Mouse (Mus musculus) cerebellum, postnatal 14 days (tissue): ENCODE results near the gene Zbtb7a.
A peak's percentile ranks its signal among the peaks of the same experiment; 100 is the strongest.
"Not testable (repeated sequence)": the region's sequence is repeated elsewhere in the genome, so short reads cannot be mapped to it uniquely, and the experiment has no call there.

Source experiments
- DNase-seq, 2 experiments: peaks; one replicate each; pipeline ENCODE4 v3.0.0; 2021; ENCODE audit warnings: mixed read lengths in 2 of 2

Zbtb7a gene

DNA sequence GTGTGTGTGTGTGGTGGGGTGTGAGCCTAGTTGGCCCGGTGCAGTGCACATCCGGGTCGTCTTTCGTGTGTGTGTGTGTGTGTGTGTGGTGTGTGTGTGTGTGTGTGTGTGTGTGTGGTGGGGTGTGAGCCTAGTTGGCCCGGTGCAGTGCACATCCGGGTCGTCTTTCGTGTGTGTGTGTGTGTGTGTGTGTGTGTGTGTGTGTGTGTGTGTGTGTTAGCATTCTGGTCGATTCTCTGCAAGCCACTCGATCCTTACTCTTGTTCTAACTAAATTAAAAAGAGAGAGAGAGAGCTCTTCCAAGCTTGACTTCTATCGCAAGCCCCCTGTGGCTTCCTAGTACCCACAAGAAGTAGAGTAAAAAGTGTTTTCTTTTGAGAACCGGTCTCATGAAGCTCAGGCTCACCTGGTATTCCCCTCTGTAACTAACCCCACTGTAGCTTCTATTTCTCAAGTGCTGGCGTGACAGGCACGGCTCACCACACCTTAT is 34.4 kb downstream of the Zbtb7a start:
- DNase-seq: peak in 1 of 2 experiments; percentile 70

DNA sequence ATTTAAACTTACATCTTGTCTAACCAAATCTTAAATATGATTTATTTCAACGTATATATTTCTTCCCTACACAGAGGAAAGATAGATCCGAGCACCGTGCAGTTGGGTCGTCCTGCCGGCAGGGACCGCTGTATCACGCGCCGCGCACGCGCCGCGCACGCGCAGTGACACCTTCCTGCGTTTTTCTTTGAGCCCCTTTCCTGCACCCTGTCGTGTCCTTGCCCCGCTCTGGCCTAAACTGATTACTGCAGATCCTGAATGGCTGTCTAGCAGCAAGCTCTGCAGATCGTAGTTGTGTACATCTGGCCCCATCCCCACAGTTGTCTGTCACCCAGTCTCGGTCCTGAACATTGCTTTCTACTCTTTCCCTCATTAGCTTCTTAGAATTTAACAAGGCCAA is 38.1 kb downstream of the Zbtb7a start:
- peak; percentile 89 to 90 for DNase-seq

DNA sequence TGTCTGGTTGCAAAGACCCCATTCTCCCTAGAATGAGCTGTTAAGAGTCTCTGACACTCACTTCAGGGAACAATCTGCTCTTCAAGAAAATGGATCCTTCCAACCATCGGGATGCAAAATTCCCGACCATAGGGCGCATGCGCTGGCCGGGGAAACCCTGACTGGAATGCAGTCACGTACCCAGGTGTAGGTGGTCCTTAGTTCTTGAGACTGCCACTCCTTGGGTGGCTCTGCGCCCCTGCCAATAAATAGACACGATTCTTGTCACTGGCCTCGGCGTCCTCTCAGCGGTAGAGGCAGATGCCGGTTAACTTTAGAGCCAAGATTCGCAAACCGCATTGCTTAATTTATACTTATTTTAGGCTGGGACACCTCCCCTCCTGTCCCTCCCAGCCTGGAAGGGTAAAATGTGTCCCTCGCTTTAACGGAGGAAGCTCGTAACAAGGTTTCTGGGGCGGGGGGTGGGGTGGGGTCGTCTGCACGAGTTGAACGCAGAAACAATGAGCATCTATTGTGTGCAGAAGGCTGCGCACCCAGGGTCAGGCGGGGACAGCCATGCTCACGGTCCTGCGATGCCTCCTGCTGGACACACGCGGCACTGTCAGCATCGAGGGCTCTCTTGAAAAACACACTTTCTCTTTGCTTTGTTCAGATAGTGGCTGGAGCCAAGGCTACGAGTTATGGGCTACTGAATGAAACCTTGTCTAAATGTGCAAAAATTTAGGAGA is 39.8 kb downstream of the Zbtb7a start:
- DNase-seq: peak; percentile 96 to 97

DNA sequence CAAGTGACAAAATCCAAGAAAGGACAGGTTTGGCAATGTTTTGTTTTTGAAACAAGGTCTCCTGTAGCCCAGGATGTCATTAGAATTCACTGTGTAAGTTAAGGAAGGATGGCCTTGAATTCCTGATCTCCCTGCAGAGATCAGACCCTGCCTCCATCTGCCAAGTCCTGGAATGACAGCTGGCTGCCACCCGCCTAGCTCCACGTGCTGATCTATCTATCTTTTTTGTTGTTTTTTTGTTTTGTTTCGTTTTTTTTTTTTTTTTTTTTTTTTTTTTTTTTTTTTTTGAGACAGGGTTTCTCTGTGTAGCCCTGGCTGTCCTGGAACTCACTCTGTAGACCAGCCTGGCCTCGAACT is 40.3 kb downstream of the Zbtb7a start:
- peak in 1 of 2 experiments; percentile 66 for DNase-seq

DNA sequence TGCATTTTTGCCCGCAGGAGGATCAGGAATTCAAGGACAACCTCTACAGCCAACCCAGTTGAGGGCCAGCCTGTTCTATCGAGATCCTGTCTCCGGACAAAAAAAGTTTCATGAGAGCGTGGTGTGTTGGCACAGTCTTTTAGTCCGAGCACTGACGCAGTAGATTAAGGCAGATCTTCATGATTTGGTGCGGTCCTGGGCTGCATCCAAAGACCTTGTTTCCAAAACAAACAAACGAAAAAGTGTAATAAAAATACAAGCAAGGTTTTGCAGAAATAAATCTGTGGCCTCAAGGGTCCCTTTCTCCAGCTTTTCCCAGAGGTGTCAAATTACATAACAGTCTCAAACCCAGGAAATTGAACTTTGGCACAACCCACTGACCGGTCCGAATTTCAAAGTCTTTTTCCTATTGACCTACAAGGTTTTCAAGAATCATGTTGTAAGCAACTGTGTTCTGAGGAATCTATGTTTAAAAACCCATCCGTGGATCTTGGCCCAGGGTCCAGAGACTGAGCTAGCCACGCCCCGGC is 41.0 kb downstream of the Zbtb7a start:
- DNase-seq: no peak

DNA sequence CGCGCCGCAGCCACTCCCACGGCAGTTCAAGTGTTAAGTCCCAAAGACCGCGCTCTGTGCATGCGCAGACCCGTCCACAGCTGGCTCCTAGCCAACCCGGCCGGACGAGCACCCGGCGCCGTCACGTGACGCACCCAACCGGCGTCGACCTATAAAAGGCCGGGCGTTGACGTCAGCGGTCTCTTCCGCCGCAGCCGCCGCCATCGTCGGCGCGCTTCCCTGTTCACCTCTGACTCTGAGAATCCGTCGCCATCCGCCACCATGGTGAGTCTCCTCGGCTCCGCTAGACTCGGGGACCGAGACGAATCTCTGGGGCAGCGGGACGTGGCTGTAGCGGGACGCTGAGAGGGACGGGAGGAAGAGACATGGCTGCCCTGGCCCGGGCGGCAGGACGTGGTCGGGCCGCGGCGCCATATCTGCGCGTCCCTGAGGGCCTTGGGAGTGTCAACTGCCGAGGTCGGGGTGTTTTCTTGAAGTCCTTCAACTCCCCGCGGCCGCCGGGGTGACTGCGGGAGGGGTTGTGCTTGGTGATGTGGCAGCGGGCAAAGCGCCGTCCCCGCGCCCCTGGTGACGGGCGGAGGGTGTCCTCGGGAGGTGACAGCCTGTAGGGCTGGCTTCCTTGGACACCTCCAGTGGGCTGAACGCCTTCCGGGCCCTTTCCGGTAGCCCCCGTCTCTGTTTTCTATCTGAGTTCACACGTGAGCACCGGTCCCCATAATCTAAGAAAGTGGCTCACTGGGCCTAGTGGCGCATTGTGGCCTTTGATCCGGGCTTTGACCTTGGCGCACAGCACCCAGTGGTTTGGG is 41.6 kb downstream of the Zbtb7a start, which contains the start of gene Eef2:
Gene Eef2 (plus strand): TSS at position 166 of the 806 bp plus-strand sequence.
- DNase-seq: peak; percentile 100

DNA sequence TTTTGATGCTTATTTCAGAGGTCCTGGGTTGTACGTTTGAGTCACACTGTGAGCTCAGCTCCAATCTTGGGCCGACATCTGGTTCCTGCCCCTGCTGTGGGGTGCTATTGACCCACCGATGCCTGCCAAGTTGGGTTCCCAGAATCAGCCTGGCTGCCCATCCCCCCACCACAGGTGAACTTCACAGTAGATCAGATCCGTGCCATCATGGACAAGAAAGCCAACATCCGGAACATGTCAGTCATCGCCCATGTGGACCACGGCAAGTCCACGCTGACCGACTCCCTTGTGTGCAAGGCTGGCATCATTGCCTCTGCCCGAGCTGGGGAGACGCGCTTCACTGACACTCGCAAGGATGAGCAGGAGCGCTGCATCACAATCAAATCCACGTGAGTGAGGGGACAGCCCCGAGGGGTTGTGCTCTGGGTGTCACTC is 42.5 kb downstream of the Zbtb7a start:
- DNase-seq: peak; percentile 62 to 76

DNA sequence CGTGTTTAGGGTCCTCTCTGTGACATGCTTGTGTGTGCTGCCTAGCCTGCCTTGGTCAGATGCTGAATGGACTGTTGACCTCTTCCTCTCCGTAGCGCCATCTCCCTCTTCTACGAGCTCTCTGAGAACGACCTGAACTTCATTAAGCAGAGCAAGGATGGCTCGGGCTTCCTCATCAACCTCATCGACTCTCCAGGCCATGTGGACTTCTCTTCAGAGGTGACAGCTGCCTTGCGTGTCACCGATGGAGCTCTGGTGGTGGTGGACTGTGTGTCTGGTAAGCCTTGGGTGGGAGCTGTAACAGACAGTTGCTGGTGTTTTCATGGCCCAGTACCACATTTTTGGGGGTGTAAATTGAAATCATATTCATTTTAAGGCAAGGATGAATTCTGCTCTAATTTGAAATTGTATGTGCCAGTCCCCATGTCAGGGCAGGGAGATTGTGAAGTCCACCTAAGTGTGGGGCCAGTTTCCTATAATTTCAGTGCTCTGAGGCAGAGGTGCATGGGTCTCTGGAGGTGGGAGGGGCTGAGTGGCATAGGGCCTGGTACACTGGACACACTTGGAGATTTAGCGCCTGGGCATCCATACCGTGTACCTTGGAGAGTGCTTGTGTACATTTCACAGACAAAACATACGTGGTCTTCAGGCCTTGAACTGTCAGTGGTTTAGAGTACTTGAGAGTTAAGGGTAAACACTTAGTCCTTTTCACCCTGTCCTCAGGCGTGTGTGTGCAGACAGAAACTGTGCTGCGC is 43.1 kb downstream of the Zbtb7a start:
- no peak for DNase-seq

DNA sequence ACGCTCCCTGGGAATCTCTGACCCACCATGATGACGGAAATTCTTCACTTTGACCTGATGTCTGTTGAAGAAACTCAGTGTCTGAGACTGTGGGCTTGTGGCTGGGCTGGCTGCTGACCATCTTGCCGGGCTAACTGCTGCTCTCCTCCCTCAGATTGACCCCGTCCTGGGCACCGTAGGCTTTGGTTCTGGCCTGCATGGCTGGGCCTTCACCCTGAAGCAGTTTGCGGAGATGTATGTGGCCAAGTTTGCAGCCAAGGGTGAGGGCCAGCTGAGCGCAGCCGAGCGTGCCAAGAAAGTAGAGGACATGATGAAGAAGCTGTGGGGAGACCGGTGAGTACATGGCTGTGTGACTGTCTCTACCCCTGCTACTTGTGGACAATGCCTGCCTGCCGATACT is 43.9 kb downstream of the Zbtb7a start:
- DNase-seq: no peak

DNA sequence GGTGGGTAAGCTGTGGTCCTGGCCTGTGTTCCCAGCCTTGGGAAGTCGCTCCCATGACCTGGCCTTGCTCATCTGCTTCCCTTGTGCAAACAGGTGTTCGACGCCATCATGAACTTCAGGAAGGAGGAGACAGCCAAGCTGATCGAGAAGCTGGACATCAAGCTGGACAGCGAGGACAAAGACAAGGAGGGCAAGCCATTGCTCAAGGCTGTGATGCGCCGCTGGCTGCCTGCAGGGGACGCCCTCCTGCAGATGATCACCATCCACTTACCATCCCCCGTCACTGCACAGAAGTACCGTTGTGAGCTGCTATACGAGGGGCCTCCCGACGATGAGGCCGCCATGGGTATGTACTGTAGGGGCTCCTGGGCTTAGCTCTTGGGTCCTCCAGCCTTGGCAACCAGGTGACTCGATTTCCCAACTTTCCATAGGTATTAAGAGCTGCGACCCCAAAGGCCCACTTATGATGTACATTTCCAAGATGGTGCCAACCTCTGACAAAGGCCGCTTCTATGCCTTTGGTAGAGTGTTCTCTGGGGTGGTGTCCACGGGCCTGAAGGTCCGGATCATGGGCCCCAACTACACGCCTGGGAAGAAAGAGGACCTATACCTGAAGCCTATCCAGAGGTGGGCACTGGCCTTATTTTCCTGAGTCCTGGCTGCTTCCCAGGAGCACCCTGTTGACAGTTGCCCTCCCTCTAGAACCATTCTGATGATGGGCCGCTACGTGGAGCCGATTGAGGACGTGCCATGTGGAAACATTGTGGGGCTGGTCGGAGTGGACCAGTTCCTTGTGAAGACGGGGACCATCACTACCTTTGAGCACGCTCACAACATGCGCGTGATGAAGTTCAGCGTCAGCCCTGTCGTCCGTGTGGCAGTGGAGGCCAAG is 44.7 kb downstream of the Zbtb7a start:
- DNase-seq: no peak

DNA sequence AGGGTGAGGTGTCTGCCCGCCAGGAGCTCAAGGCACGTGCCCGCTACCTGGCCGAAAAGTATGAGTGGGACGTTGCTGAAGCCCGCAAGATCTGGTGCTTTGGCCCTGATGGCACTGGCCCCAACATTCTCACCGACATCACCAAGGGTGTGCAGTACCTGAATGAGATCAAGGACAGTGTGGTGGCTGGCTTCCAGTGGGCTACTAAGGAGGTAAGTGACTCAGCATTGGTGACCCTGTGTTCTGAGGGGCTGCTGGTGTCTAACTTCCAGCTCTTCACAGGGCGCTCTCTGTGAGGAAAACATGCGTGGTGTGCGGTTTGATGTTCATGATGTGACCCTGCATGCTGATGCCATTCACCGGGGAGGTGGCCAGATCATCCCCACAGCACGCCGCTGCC is 45.9 kb downstream of the Zbtb7a start:
- DNase-seq: no peak

DNA sequence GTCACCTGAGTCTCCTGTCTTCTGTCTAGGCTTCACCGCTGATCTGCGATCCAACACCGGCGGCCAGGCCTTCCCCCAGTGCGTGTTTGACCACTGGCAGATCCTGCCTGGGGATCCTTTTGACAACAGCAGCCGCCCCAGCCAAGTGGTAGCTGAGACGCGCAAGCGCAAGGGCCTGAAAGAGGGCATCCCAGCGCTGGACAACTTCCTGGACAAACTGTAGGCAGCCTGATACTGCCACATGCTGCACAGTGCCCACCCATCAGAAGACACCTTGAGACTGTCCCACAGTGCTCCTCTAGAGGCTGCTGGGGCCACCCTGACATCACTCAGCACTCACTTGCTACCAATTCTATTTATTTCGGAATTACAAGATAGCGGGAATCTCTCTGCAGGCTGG is 46.8 kb downstream of the Zbtb7a start:
- DNase-seq: not testable (repeated sequence)

DNA sequence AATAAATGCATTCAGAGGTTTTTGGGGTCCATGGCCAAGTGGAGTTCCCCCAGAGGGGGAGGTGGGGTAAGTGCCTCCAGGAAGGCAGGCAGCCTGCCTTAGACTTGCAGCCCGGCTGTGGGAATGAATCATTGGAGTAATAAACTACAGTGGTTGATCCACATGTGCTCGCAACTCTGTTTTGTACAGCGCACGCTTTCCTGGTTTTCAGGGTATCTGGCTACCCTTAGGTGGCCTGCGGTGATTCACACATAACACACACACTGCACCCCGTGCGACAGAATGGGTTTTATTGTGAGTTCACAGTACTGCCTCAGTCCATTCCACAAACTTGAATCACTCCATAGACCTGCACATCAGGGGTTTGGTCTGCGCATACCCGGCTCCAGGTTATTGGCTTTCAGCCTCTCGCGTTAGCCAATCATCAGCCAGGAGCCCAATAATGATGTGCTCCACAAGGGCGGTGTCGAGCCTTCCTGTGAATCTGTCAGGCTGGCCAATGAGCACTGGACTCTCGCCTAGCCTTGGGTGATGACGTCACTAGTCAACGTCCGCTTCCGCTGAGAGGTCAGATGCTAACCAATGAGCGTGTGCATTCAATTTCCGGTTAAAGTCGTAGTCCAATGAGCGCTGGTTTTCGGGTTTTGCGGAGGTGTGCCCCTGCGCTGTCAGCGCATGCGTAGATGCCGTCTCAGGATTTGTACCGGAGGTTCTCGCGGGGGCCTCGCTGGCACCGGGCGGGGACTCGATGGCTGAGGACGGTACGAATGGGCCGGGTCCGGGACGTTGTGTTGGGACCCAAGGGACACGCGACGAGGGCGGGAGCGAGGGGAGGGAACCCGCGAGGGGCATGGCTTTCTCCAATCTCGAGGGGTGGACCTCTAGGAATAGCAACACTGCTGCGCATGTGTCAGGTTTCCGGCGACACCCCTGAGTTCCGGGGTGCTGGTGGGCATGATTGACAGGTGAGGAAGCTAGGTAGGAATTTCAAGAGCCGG is 47.6 kb downstream of the Zbtb7a start, which contains the start of gene Dapk3:
Gene Dapk3 (plus strand): TSS at position 670 of the 998 bp plus-strand sequence.
- DNase-seq: peak; percentile 97 to 98

DNA sequence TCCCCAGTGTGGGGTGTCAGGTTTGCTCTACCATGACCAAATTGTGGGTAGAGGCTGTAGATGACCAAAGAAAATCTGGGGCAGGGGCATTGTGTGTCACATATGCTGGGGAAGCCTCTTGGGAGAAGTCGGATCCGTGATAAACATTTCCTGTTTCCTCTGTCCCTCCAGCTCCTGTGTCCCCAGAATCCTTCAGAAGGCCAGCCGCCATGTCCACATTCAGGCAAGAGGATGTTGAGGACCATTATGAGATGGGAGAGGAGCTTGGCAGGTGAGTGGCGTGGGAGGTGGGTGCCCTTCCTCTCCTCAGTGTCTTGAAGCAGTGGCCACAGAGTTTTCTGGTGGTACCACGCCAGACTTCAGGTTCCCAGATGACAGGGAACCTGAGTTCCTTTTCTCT is 48.8 kb downstream of the Zbtb7a start, which contains the start of gene 4930442H23Rik:
Gene 4930442H23Rik (minus strand): TSS at position 45 of the 400 bp plus-strand sequence.
- no peak for DNase-seq

DNA sequence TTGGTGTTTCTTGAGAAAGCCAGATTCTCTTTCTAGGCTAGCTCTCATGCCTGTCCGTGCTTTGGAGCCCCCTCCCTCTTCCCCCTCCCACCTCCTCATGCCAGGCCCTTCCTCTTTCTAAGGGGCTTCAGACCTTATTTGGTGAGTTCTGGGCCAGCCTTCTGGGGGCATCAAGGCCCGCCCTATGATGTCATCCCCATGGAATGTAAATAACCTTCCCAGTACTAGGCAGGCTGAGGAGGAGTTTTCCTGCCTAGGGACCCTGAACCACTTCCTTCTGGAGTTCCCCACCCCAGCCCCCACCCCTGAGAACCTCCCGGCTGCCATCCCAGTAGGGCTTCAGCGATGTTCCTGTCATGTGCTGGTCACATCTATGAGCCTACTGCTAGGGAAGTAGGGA is 49.7 kb downstream of the Zbtb7a start:
- DNase-seq: no peak

DNA sequence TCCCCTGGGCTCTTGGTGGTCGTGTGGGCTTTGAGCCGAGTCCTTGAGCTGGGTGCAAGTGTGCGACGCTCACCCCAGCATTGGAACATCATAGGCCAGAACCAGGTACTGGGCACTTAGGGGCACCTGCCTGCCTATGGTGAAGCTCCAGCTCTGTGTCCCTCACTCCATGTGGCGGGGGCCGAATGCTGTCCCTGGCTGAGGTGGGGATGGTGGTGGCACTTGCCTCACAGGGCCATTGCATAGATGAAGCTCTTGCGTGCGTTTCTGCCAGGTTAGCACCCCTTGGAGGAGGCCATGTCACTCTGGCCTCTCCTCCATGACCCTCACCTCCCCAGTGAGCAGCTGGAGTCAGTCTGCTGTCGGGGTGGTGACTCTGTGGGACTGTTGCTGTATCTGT is 52.1 kb downstream of the Zbtb7a start:
- DNase-seq: no peak

DNA sequence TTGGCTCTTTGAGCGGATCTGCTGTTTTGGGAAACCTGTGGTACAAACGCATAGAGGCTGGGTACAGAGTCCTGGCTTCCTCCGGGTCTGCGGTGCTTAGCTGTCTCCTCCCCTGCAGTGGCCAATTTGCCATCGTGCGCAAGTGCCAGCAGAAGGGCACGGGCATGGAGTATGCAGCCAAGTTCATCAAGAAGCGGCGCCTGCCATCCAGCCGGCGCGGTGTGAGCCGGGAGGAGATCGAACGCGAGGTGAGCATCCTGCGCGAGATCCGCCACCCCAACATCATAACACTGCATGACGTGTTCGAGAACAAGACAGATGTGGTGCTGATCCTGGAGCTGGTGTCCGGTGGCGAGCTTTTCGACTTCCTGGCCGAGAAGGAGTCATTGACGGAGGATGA is 54.8 kb downstream of the Zbtb7a start:
- DNase-seq: no peak

DNA sequence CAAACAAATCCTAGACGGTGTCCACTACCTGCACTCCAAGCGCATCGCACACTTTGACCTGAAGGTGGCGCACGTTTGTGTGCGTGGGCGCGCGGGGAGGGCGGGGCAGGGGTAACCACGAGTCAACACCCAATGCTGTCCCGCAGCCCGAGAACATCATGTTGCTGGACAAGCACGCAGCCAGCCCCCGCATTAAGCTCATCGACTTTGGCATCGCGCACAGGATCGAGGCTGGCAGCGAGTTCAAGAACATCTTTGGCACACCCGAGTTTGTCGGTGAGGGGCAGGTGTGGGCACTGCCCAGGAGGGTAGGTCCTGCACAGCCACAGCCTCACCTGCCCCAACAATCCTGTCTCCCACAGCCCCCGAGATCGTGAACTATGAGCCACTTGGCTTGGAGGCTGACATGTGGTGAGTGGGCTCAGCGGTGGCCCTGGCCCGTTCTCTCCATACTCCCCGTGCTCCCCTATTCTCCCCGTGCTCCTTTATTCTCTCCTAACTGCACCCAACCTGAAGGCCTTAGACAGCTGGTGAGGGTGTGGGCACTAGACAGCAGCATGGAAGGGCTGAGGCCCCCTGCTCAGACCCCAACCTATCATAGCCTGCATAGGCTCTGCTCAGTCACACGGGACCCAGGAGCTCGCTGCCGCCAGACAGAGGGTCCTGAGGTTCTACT is 55.4 kb downstream of the Zbtb7a start:
- DNase-seq: peak in 1 of 2 experiments; percentile 73

DNA sequence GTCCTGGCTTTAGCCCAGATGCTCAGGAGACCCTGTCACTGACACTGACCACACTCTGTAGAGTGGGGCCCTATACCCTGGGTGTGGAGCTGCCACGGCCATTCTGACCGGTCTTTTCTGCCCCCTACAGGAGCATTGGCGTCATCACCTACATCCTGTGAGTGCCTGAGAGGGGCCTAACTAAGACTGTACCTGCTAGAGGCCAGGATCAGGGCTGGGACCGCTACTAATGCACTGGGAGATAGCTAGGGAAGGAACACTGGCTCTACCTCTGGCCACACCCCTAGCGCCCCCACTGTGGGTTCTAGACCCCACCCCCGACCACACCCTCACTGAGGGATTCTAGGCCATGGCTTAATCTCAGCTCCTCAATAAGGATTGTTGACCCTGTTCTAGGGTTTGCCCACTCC is 55.9 kb downstream of the Zbtb7a start:
- DNase-seq: no peak
